In the genomic region with DNA sequence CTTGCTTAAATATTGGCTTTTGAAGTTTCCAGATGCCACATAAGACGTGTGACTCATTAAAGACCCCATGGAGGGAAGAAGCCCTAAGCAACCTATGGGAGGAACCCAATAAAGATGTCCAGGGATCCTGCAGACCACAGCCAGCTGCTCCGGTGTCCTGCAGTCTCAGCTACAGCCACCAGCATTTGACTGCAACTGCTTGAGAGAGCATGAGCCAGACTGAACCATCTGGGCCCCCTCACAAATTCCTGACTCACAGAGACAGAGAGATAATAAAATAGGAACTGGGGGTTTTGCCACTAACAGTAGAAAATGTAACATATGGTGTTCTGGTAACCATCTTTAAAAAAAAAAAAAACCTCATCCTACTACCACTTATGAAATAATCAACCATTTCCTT, we compare ENCODE assay signal across 16 mouse cellular contexts.
DNase-seq lines count a peak whose midpoint lies in the region; ATAC-seq and TF ChIP-seq lines count a peak whose summit lies in the region.
"Had no signal": no experiment of that assay in that cellular context is flagged by ENCODE, and none has a peak within 500 bp of the region (broad histone marks: within the 10 kb centered on the region; RNA-seq: fewer than 3 reads in every experiment).

No protein-coding gene starts in this region.

- WGBS in limb, embryonic 10.5 days: 49% methylated on average over 2 of the region's 2 CpGs

- peak; percentile 36 to 54 for DNase-seq in frontal cortex, adult 2 months (ENCODE audit: extremely low spot score in 1 of 2, low spot score in 1 of 2)
- DNase-seq in frontal cortex, postnatal 10 days (ENCODE audit: low spot score in 2 of 2): no peak
- peak; percentile 84 for DNase-seq in brain, adult 2 months (ENCODE audit: low read depth, low spot score)
- DNase-seq in layer of hippocampus, adult 11-12 months (ENCODE audit: low spot score): peak; percentile 60
- DNase-seq in left cerebral cortex, adult 2 months (ENCODE audit: extremely low spot score in 1 of 2, low spot score in 2 of 2): peak; percentile 13 to 26
- no peak for DNase-seq in embryo, embryonic 11 days
- DNase-seq in limb, embryonic 10.5 days (ENCODE audit: low spot score): no peak
- DNase-seq: adrenal gland, adult 2 months; gastrocnemius, adult 2 months had no signal

- H3K27ac ChIP-seq in left cerebral cortex, adult 2 months: peak overlapping the region; percentile 53; the same call in 1 of the 2 replicates
- no peak overlapping the region for H3K27ac ChIP-seq in limb, embryonic 10.5 days
- H3K27ac ChIP-seq: embryonic facial prominence, embryonic 12.5 days; gastrocnemius, adult 2 months; hindbrain, embryonic 13.5 days; macrophage; neural tube, embryonic 15.5 days had no signal

- no peak for ATAC-seq in megakaryocyte, adult 5-6 weeks (ENCODE audit: poor library complexity, severe bottlenecking)
- ATAC-seq: Patski had no signal

- H3K27me3 ChIP-seq in limb, embryonic 10.5 days (ENCODE audit: low read depth, poor library complexity, severe bottlenecking): no peaks in the 10 kb centered on the region
- H3K27me3 ChIP-seq: CH12.LX; embryonic facial prominence, embryonic 12.5 days; hindbrain, embryonic 13.5 days; neural tube, embryonic 15.5 days; Patski had no signal

- no peaks in the 10 kb centered on the region for H3K9me3 ChIP-seq in limb, embryonic 10.5 days (replicated peaks)
- H3K9me3 ChIP-seq: embryonic facial prominence, embryonic 12.5 days; hindbrain, embryonic 13.5 days; neural tube, embryonic 15.5 days had no signal

- no peak overlapping the region for H3K4me3 ChIP-seq in left cerebral cortex, adult 2 months
- no peak overlapping the region for H3K4me3 ChIP-seq in limb, embryonic 10.5 days
- H3K4me3 ChIP-seq: embryonic facial prominence, embryonic 12.5 days; gastrocnemius, adult 2 months; hindbrain, embryonic 13.5 days; neural tube, embryonic 15.5 days had no signal

- no peak for TF ChIP-seq CTCF in left cerebral cortex, adult 2 months (IDR thresholded peaks at IDR 0.05)

- intact Hi-C loops in left cerebral cortex, adult 2 months (cut with DNase I): loop anchor here (1.0 to 5.0 kb wide), 3 partner anchors 30 to 86 kb away; a partner anchor contains a TSS

- H3K4me1 ChIP-seq in limb, embryonic 10.5 days: no peaks in the 10 kb centered on the region
- H3K4me1 ChIP-seq: embryonic facial prominence, embryonic 12.5 days; hindbrain, embryonic 13.5 days; neural tube, embryonic 15.5 days had no signal

- H3K36me3 ChIP-seq in limb, embryonic 10.5 days: no peaks in the 10 kb centered on the region
- H3K36me3 ChIP-seq: embryonic facial prominence, embryonic 12.5 days; hindbrain, embryonic 13.5 days; neural tube, embryonic 15.5 days had no signal

Comparison
In these comparisons a context has a peak if more than half of its experiments do, and no peak if none do; other contexts are left out.
1. DNase-seq: peak in frontal cortex, adult 2 months (2 of 2), brain, adult 2 months (single experiment), layer of hippocampus, adult 11-12 months (single experiment) and left cerebral cortex, adult 2 months (2 of 2); none in frontal cortex, postnatal 10 days (0 of 2), embryo, embryonic 11 days (single experiment) and limb, embryonic 10.5 days (single experiment).